Mouse (Mus musculus): ENCODE measurements around the gene Fbxl15.

DNA sequence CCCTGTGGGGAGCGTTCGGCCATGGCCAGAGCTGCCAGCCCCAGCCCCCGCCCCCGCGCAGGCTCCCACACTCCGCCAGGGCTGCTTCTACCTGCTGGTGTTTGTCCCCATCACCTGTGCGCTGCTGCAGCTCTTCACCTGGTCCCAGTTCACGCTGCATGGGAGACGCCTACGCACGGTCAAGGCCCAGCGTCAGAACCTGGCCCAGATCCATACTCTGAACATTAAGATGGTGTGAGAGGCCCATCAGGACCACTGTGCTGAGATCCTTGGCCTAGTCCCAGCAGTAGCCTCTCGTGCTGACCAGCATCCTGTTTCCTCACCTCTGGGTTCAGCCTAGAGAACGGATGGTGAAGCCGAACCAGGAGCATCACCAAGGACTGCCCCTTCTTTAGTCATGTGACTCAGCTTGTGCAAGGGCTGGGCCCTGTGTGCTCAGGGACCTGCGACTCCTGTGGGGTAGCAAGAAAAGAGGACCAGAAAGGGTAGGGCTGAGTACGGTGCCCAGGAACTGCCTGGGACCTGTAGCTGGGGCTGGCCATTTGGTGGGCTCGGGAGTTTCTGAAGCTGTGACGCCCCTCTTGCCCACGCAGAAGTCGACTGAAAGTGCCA lies 46.6 kb downstream of the Fbxl15 start:
- TF ChIP-seq POLR2A (IDR thresholded peaks at IDR 0.05; ENCODE audit: insufficient read length, low read depth): no peak
- TF ChIP-seq E2F4 (IDR thresholded peaks at IDR 0.05; ENCODE audit: insufficient read depth): no peak
